Mouse (Mus musculus) left cerebral cortex, adult 18-20 months (tissue): ENCODE results near the gene Hid1. TPM values are rescaled to one million over a fixed set of nuclear protein-coding genes. Genes with fewer than 3 reads are reported as not detected.

Experiments used
- DNase-seq, 2 experiments: peaks; one replicate each; pipeline ENCODE4 v3.0.0; 2021 to 2022; ENCODE audit warnings: low spot score in 2 of 2, mixed read lengths in 1 of 2
- total RNA-seq, 2 experiments: library from RNA; stranded (reverse); gene quantifications; 2 replicates each; pipeline ENCODE4 v1.2.3; 2021

Gene Hid1
- total RNA-seq, 2 experiments from 2014 or later, result 111 to 114 TPM

GRCm38 (mm10) chr11:115377254-115377653 lies 9.7 kb upstream of the Hid1 start:
- no peak for DNase-seq

DNA sequence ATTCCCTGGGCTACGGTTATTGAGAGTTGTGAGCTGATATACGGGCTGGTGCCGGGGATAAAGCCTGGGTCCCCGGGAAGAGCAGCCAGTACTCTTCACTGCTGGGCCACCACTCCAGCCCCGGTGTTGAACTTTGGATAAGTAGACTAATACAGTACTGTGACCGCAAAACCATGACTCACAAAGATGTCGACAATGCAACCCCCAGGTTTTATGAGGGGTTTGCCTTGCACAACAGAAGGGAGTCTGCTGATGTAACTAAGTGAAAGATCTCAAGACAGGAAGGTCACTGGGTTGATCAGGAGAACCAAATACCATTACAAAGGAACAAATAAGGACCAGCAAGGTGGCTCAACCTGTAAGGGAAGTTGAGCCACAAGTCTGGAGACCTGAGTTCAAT lies 9.2 kb upstream of the Hid1 start:
- no peak for DNase-seq

- DNase-seq, result peak; percentile 55 to 69
Measured at GRCm38 (mm10) chr11:115374695-115375425, 7.3 kb upstream of the Hid1 start.

- DNase-seq, result peak; percentile 71 to 82
Measured at GRCm38 (mm10) chr11:115373805-115374694, 6.5 kb upstream of the Hid1 start.

- no peak for DNase-seq
Measured at GRCm38 (mm10) chr11:115372737-115373136, 5.2 kb upstream of the Hid1 start.

DNA sequence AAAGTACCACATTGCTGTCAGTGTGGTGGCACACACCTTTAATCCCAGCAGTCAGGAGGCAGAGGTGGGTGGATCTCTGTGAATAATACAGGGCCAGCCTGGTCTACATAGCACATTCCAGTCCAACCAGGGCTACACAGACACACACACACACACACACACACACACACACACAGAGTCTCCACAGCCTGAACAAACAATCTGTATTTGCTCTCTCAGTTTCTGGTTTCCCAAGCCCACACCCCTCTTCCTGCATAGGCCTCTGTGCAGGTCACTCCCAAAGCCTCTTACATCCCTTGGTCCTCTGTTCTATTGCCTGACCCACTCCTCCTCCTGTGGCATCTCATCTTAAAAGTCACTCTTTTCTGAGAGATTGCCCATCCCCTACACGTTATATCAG lies 4.5 kb upstream of the Hid1 start:
- no peak for DNase-seq

GRCm38 (mm10) chr11:115371354-115371753 lies 3.8 kb upstream of the Hid1 start:
- DNase-seq, result no peak

DNA sequence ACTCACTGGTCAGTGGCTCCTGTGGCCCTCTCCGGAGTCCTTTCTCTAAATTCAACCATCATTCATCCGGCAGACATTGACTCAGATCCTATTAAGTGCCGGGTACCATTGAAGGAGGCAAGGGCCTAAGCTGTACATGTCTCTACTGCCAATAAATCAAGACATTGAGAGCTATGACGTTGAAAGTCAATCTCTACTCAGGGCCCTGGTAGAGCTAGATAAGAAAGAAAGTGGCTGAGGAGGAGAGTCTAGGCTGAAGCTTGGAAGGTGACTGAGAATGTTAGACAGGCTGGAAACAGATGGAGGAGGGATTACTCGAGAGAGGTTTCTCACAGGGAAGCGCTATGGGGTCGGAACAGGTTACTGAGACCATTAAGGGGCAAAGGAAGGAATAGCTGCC lies 2.8 kb upstream of the Hid1 start:
- no peak for DNase-seq

GRCm38 (mm10) chr11:115366706-115367394 lies 706 bp downstream of the Hid1 start:
- DNase-seq, result peak; percentile 40 to 64

- DNase-seq, result no peak
Measured at GRCm38 (mm10) chr11:115366039-115366705, 1.4 kb downstream of the Hid1 start.

- DNase-seq, result no peak
Measured at GRCm38 (mm10) chr11:115364136-115364535, 3.4 kb downstream of the Hid1 start.

DNA sequence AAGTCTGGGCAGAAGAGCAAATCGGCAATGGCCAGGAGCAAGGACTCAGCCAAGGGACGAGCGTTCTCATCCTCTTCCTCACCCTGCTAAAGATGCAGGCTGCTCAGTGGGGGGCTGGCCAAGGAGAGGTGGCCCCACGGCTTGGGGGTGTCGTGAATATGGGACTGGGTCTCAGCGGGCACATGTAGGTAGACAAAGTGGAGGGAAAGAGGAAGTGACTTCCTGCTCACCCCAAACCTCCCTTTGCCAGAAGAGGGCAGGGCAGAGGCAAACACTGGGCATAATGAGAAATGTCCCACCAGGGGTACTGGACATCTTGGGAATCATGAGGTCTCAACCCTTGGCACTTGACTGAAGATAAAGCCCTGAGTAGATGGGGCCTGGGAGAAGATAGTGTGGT lies 7.8 kb downstream of the Hid1 start:
- DNase-seq, result no peak

DNA sequence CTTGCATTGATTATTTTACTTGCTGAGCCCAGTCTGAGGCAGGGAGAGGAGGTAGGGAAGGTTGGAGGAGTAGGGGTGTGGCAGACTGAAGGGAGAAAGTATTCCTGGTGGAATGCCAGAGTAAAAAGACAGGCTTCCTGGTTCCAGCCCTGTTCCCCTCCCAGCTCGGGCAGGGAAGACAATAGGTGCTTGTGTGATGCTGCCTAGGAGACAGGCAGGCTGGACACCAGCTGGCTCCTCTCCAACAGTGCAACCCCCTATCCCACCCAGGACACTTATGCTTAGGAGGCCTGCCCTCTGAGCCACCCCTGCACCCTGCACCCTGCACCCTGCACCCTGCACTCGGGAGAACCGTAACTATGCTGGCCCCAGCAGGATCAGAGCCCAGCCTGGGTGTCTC lies 8.3 kb downstream of the Hid1 start:
- no peak for DNase-seq

DNA sequence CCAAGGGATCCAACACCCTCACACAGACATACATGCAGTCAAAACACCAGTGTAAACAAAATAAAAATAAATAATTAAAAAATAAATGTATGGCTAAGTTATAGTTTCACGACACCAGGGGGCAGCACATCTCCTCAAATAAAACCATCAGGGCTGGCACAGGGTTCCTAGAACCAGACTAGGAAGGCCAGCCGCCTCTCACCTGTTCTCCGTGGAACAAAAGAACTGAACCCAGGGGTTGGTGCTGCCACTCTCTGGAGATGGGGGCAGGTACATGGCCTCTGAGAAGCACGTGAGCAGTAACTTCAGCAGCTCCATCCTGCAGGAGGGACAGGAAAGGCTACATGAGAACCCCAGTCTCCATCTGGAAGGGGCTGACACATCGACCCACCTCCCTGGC lies 9.1 kb downstream of the Hid1 start:
- DNase-seq, result peak; percentile 70 to 78

- peak; percentile 68 to 71 for DNase-seq
Measured at GRCm38 (mm10) chr11:115354183-115354582, 13.4 kb downstream of the Hid1 start.

DNA sequence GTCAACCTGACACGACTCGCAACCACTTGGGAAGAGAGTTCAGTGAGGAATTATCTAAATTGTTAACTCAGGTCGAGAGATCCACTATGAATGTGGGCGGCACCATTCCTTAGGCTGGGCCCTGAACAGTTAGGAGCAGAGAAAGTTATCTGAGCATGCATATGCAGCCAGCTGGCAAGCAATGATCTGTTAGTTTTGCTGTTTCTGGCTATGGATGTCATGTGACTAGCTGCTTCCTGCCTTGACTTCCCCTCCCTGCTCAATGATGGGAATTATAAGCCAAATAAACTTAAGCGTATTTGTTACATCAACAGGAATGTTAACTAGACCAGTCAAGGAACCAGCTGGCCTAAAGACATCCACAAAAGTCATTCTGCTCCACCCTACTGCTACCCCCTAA lies 14.2 kb downstream of the Hid1 start:
- DNase-seq, result no peak

GRCm38 (mm10) chr11:115349976-115350375 lies 17.6 kb downstream of the Hid1 start:
- DNase-seq, result no peak

DNA sequence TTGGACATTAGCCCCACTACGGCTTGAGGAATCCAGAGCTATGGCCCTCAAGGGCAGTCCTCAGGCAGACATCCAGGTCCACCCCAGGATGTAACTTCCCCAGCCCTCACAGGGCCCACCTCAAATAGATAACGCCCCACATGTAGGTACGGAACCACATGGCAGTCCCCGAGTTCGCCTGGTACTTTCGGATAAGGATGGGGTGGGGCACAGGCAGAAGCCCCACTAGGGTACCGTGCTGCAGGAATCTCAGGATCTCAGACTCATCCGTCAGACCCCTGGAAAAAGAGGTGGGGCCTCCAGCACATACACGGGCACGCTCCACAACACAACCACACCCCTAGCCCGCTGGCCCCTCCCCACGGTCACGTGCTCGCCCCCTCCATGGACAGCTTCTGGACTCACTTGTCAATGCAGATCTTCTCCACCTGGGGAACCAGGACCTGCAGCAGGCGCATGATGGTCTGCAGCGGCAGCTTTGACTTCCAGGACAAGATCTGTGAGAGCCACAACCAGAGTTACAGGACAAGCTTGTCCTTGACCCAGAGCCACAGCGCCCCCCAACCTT lies 18.8 kb downstream of the Hid1 start:
- DNase-seq, result no peak

DNA sequence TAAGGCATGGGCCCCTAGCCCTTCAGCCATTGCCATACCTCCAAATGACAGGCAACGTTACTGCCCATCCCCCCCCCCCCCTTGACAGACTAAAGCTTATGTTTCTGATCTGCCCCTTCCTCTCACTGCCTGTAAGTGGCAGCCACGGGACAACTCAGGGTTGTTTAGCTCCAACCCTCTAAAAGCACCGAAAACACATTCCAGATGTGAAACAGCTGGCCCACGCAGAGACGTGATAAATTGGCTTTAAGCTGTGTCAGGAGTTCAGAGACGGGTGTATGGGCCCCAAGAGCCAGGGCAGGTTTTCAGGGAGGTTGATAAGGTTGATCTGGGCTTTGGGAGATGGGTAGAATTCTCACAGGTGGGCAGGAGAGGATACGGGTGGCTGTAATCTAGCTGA lies 22.0 kb downstream of the Hid1 start:
- DNase-seq, result no peak

- peak in 1 of 2 experiments; percentile 22 for DNase-seq
Measured at GRCm38 (mm10) chr11:115344967-115345366, 22.6 kb downstream of the Hid1 start.

DNA sequence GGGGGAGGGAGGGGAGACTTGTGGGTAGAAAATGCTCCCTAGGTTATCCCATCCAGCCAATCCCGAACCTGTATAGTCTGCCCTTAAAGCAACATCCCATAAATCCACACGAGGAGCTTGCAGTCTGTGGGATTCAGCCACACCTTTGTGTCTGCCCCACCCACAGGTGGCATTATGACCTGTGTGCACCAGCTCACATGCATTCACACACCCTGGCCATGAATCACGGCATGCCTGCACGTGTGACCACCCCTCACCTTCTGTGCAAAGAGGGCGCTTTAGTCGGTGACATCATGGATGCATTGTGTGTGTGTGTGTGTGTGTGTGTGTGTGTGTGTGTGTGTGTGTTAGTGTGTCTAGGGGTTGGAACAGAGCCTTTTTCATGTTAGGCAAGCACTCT lies 25.7 kb downstream of the Hid1 start:
- DNase-seq, result no peak
